Mouse (Mus musculus): Measurements from ENCODE around the gene Cox10.
A peak's percentile ranks its signal among the peaks of the same experiment; 100 is the strongest.

The Cox10 gene

GRCm38 (mm10) chr11:63952743-63953191, 126.5 kb downstream of the Cox10 start:
- no peak for DNase-seq (ENCODE audit: low spot score)

GRCm38 (mm10) chr11:63951831-63952631, 127.2 kb downstream of the Cox10 start:
- DNase-seq (ENCODE audit: low spot score): peak; percentile 53

GRCm38 (mm10) chr11:63948371-63948770, 130.9 kb downstream of the Cox10 start:
- DNase-seq (ENCODE audit: low spot score): no peak

- no peak for DNase-seq (ENCODE audit: low spot score)
These were observed 132.2 kb downstream of the Cox10 start for GRCm38 (mm10) chr11:63947024-63947423.

GRCm38 (mm10) chr11:63943947-63944346, 135.3 kb downstream of the Cox10 start:
- DNase-seq (ENCODE audit: low spot score): no peak

- DNase-seq (ENCODE audit: low spot score): no peak
These were observed 135.9 kb downstream of the Cox10 start for GRCm38 (mm10) chr11:63943268-63943890.

- no peak for DNase-seq (ENCODE audit: low spot score)
These were observed 137.1 kb downstream of the Cox10 start for GRCm38 (mm10) chr11:63942177-63942576.

GRCm38 (mm10) chr11:63936641-63937040, 142.6 kb downstream of the Cox10 start:
- no peak for DNase-seq (ENCODE audit: low spot score)

- DNase-seq (ENCODE audit: low spot score): no peak
These were observed 152.4 kb downstream of the Cox10 start for GRCm38 (mm10) chr11:63926901-63927300.

- DNase-seq (ENCODE audit: low spot score): peak; percentile 78
These were observed 154.1 kb downstream of the Cox10 start for GRCm38 (mm10) chr11:63925161-63925582.

- no peak for DNase-seq (ENCODE audit: low spot score)
These were observed 154.9 kb downstream of the Cox10 start for GRCm38 (mm10) chr11:63924286-63924930.

- DNase-seq (ENCODE audit: low spot score): no peak
These were observed 155.9 kb downstream of the Cox10 start for GRCm38 (mm10) chr11:63923386-63923785.

- DNase-seq (ENCODE audit: low spot score): peak; percentile 91
These were observed 157.1 kb downstream of the Cox10 start, which contains the start of gene Hs3st3b1 for GRCm38 (mm10) chr11:63922091-63922621. Hs3st3b1 (minus strand) TSS chr11:63922290.

- DNase-seq (ENCODE audit: low spot score): no peak
These were observed 158.0 kb downstream of the Cox10 start for GRCm38 (mm10) chr11:63921044-63921951.

- DNase-seq (ENCODE audit: low spot score): peak; percentile 75
These were observed 158.7 kb downstream of the Cox10 start for GRCm38 (mm10) chr11:63920531-63920930.

GRCm38 (mm10) chr11:63919211-63920098, 159.8 kb downstream of the Cox10 start:
- DNase-seq (ENCODE audit: low spot score): no peak

- DNase-seq (ENCODE audit: low spot score): no peak
These were observed 160.8 kb downstream of the Cox10 start for GRCm38 (mm10) chr11:63918321-63919105.

GRCm38 (mm10) chr11:63917561-63917960, 161.7 kb downstream of the Cox10 start:
- no peak for DNase-seq (ENCODE audit: low spot score)

- DNase-seq (ENCODE audit: low spot score): peak; percentile 75
These were observed 164.9 kb downstream of the Cox10 start for GRCm38 (mm10) chr11:63914388-63914787.

GRCm38 (mm10) chr11:63913936-63914335, 165.3 kb downstream of the Cox10 start:
- DNase-seq (ENCODE audit: low spot score): no peak
